Mouse (Mus musculus) lung, postnatal 25 days (tissue): ENCODE measurements around the gene Fgf9.

ENCODE experiments used
- DNase-seq: peaks from one replicate; pipeline ENCODE4 v3.0.0; 2022; ENCODE audit warnings: low spot score

Gene Fgf9

DNA sequence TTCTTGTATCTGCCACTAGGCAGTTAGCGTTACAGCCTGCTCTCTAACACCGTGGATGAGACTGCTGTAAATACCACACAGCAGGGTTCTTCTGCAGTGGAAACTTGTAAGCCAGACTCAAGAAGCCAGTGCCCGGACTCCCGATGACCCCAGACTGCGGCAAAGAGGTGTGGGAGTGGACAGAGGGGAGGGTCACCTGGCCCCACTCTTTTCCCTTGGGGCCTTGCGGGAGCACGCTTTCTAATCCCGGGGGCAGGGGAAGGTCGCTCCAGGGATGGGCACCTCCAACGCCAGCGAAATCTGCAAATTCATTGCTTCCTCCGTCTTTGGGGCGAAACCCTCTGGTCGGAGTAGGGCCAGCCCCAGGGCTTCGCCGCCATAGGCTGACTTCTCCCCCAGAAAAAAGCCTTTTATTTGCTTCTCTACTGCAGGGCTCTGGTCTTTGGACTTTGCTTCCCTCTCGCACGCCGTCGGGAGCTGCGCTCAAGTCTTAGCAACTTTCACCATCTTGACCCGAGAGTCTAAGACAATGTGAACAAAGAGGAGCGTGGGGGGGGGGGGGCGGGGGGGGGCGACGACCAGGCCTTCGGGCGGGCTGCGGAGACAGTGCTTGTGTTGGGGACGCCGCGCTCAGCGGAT lies at the start of gene Fgf9:
TSS of gene Fgf9 (plus strand) at position 67 of the 639 bp plus-strand sequence.
- DNase-seq, result no peak

GRCm38 (mm10) chr14:58034567-58034966 lies 35.8 kb upstream of the Fgf9 start:
- peak; percentile 28 for DNase-seq

GRCm38 (mm10) chr14:58036174-58036573 lies 34.2 kb upstream of the Fgf9 start:
- no peak for DNase-seq

- DNase-seq, result no peak
Observed at GRCm38 (mm10) chr14:58046639-58047284, 23.6 kb upstream of the Fgf9 start.

DNA sequence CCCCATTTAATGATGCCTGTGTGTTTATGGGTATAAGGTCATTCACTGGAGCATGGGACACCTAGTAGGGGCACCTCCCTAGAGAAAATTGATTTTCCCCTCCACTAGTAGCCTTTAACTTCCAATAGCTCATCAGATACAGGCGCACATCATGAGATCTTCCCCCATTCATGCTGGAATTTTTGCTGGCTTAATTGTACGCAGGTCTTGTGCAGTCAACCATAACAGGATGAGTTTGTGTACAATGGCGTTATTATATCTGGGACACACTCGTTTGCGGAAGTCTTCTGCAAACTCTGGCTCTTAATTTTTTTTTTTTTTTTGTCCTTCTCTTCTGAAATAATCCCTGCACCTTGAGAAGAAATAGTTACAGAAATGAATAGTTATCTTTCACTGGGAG lies 19.7 kb upstream of the Fgf9 start:
- no peak for DNase-seq

DNA sequence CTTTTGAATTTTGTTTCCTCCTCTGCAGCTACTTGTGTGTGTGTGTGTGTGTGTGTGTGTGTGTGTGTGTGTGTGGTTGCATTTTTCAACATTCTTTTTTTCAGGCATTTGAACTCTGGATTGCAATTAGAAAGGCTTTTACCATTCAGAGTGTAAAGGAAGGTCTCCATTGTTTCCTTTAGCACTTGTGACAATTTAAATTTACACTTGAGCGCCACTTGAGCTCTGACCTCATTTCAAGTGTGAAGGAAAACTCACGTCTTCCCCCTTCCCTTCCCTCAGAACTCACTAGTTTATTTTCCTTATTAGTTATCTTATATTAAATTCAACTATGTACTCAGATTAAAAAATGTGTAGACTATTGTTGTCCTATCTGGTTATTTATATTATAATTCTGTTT lies 2.8 kb upstream of the Fgf9 start:
- DNase-seq, result no peak

GRCm38 (mm10) chr14:58068641-58069040 lies 1.7 kb upstream of the Fgf9 start:
- no peak for DNase-seq

GRCm38 (mm10) chr14:58069927-58070326 lies 420 bp upstream of the Fgf9 start:
- no peak for DNase-seq

DNA sequence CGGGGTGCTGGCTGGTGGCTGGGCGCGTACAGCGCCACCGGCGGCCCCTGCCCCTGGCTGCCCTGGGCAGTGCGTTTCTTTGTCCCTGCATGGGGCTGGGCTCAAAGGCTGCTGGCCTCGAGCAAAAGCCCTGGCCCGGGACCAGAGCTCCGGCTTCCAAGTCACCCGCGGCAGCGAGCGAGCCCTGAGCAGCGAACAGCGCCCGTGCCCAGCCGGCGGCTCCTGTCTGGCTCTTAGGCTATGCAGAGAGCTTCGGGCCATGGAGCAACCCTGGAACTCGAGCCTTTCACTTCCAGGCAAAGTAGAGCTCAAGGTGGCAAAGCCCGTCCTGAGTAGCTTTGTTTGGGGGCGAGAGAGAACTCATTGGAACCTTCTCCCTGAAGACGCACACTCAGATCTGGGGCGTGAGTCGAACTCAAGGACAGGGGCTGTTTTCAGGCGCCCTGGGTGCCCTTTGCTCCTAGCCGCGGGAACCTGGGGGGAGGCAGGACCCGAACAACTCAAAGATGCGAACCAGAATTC lies 834 bp downstream of the Fgf9 start:
- DNase-seq, result peak; percentile 14

DNA sequence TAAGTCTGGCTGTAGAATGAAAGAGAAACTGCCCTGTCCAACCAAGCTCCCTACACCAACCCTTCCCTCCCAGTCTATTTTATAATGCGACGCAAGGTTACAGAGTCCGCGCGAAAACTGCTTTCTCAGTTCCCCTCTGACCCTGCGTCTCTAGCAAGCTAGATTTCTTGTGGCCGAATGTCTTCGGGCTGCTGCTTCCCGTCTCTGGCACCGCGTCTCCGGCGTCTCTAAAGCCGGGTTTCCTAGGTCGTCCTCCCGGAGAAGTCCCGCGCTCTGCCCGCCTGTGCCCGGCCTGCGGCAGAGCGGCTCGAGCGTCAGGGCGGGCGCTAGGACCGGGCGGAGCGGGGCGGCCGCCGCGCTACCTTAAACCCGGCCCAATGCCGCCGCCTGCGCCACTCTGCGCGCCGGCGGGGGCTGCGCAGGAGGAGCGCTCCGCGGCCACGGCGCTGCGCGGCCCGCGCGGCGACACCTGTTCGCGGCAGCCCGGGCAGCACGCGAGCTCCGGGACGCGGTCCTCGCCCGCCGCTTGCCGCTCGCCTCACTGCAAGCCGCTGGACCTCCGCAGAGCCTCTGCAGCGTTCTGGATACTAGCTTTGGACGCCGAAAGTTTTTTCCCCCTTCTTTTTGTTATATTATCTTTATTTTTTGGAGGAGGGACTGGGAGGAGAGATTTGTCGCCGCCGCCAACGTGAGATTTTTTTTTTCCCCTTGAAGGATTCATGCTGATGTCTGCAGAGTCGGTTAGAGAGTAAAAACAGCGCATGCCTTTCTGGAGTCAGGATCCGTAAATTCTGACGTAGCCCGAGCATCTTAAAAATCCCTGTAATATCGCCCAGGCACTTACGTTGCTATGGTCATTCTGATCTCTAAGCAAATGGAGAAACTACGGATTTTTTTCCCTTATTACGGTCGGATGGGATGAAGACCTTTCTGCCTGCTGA lies 1.8 kb downstream of the Fgf9 start:
- peak; percentile 56 for DNase-seq

DNA sequence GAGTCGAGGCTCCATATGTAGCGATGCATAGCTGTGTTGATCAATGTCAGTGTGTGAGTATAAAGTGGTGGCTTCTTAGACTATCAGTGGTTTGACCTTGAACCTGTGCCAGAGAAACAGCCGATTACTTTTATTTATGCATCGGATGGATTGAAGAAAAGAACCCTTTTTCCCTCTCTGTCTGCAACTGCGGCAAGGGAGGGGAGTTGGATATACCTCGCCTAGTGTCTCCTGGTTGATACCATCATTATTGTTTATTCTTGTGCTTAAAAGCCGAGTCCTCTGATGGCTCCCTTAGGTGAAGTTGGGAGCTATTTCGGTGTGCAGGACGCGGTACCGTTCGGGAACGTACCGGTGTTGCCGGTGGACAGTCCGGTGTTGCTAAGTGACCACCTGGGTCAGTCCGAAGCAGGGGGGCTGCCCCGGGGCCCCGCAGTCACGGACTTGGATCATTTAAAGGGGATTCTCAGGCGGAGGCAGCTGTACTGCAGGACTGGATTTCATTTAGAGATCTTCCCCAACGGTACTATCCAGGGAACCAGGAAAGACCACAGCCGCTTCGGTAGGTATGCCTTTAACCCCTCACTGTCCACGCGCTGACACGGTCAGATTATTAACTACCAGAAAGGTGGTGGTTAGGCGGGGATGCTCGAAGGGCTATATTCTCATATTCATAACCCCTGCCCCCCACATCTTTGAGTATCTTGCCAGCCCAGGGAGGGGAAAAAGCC lies 2.6 kb downstream of the Fgf9 start:
- no peak for DNase-seq

GRCm38 (mm10) chr14:58073936-58074335 lies 3.6 kb downstream of the Fgf9 start:
- no peak for DNase-seq

- no peak for DNase-seq
Observed at GRCm38 (mm10) chr14:58074621-58075432, 4.5 kb downstream of the Fgf9 start.

- no peak for DNase-seq
Observed at GRCm38 (mm10) chr14:58075433-58076029, 5.2 kb downstream of the Fgf9 start.

- no peak for DNase-seq
Observed at GRCm38 (mm10) chr14:58076030-58076521, 5.7 kb downstream of the Fgf9 start.

DNA sequence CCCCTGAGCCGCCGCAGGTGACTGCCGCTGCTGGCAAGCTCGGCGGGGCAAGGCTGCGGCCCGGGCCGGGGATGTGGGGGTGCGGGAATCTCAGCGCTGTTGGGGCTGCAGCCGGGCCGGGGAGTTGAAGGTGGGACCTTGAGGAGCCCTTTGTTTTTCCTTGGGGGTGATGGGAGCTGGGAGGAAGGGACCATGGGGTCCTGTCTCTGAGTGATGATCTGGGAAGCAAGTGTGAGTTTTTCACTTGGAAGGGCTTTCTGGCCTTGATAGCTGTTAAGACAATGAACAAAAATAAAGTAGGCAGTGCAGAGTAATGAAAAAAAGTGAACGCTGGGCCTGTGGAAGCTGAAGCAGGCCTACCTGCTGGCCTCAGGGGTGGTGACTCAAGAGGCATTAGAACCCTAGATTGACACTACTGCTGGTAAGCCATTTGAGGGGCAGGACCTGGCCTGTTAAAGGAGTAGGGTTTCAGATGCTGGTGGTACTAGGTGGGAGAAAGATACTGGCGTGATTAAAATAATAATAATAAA lies 6.4 kb downstream of the Fgf9 start:
- DNase-seq, result no peak

DNA sequence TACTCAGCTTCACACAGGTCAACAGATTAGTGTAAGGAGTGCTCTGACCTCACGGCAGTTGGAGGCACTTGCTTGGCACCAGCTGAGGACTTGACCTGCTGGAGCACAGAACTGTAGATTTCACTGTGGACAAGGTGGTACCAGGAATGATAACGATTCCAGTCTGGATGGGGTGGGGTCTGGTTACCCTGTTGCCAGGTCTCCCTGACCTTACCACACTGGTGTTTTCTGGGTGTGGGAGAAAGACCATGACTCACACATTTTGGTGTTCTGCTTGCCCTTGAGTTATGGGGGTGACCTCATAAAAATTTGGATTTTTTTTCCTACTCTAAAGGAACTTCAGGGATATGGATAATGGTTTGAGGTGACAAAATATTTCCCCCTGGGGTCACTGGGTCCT lies 9.1 kb downstream of the Fgf9 start:
- DNase-seq, result no peak

- no peak for DNase-seq
Observed at GRCm38 (mm10) chr14:58081955-58082354, 11.6 kb downstream of the Fgf9 start.

DNA sequence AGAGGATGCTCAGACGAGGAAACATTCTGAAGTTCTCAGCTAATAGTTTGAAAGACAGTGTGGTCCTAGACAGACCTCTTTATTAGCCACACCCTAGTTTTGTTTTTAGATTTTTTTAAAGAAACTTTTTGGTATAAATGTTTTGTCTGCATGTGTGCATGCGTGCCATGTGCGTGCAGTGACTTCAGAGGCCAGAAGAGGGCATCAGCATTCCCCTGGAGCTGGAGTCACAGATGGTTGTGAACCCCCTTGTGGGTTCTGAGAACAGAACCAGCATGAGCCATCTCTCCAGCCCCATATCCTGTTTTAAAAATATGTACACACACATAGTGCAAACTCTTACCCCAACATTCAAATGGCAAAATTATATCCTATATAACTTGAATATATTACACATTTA lies 13.9 kb downstream of the Fgf9 start:
- no peak for DNase-seq

DNA sequence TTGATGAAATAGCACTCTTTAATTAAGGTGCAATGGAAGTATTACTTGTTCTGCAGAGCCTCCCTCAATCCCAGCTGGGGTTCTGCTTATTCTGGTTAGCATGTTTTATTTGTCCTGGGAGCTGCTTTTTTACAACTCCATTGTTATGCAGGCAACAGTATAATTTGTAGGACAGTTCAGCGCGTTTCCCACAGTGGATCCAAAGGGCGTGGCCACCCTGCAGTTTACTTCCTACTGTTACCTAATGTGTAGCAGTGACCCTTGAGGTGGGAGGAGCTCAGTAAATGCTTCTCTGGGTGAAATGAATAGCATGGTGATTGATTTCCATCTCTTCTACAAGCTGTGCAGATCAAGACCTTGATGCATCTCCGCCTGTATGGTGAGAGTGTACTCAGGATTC lies 17.0 kb downstream of the Fgf9 start:
- no peak for DNase-seq
